In the genomic region with DNA sequence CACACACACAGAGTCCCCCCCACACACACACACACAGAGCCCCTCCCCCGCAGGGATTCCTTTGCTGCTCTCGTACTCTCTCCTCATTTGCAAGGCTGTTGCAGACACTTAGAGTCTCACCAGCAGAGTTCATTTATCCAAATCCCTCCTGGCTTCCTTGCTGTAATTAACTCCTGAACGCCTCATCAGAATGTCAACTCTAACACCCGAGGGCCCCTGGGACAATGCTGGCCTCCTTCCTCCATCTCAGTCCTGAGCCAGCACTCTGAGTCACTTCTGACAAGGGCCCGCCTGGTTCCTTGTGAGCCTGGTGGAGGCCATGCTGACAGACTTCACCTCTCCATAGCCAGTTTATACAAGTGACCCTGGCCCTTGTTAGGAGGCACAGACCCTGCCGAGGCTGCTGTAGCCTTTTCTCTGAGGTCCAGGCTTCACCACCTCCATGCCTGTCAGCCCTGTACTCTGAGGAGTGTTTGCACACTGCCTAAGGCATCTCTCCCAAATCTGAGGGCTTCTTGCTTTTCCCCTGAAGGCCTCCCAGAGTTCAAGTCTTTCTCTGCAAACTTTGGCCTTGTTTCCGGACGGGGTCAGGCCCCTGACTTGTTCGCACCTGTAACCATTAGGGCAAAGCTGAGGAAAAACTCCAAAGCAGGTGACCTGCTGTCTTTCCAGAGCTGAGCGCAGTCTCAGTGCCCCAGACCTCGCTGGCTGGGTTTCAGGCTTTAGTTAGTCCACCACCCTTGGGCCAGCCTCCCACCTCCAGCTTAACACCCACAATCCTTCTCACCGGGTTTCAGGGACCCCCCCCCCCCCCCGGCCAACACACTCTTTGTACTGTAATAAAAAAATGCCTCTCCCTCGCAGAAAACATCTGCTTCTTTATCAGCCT, we compare ENCODE assay signal across 9 mouse cellular contexts. TPM values are rescaled to one million over a fixed set of nuclear protein-coding genes. Genes with fewer than 3 reads are reported as not detected.
DNase-seq lines count a peak whose midpoint lies in the region; ATAC-seq and TF ChIP-seq lines count a peak whose summit lies in the region.
"Had no signal": no experiment of that assay in that cellular context is flagged by ENCODE, and none has a peak within 500 bp of the region (broad histone marks: within the 10 kb centered on the region; RNA-seq: fewer than 3 reads in every experiment).

No protein-coding gene starts in this region.

- no peak overlapping the region for H3K4me2 ChIP-seq in hindbrain, embryonic 13.5 days
- H3K4me2 ChIP-seq in lung, embryonic 16.5 days (ENCODE audit: low read depth, low read length) = no peak overlapping the region

- intact Hi-C loops in left cerebral cortex, postnatal 4 days (cut with DNase I) = no loop called here
- intact Hi-C loops in left cerebral cortex, adult 2 months (cut with DNase I) = no loop called here

- H3K4me1 ChIP-seq in hindbrain, embryonic 13.5 days (replicated peaks) = peaks cover 27% of the 10 kb centered on the region
- peaks cover 23% of the 10 kb centered on the region for H3K4me1 ChIP-seq in lung, embryonic 16.5 days (replicated peaks; ENCODE audit: control insufficient read depth, insufficient read depth, low read length)

- DNase-seq in left cerebral cortex, postnatal 4 days = peak; percentile 78
- no peak for DNase-seq in left cerebral cortex, adult 2 months (ENCODE audit: extremely low spot score in 1 of 2, low spot score in 2 of 2)
- DNase-seq in cerebellum, adult 9-11 months = peak; percentile 65
- peak; percentile 61 to 62 for DNase-seq in gastrocnemius, adult 8-10 months (ENCODE audit: low spot score in 2 of 2)
- DNase-seq in retina, postnatal 7 days (ENCODE audit: low read depth, low spot score) = peak; percentile 8
- no peak for DNase-seq in right cerebral cortex, postnatal 4 days

- TF ChIP-seq CTCF in left cerebral cortex, adult 2 months (IDR thresholded peaks at IDR 0.05) = no peak

- H3K27me3 ChIP-seq in hindbrain, embryonic 13.5 days = 0 out of 2 replicates have a peak, but pooled peaks cover 3% of the 10 kb centered on the region
- H3K27me3 ChIP-seq in lung, embryonic 16.5 days (ENCODE audit: control insufficient read depth, insufficient read depth, low read depth, low read length) = no peaks in the 10 kb centered on the region

- ATAC-seq in hindbrain, embryonic 13.5 days (ENCODE audit: low FRiP score) = peak; percentile 87
- ATAC-seq in lung, embryonic 16.5 days (ENCODE audit: low read depth) = peak; percentile 80

- no peak overlapping the region for H3K27ac ChIP-seq in left cerebral cortex, adult 2 months
- H3K27ac ChIP-seq in hindbrain, embryonic 13.5 days = peak overlapping the region; percentile 61; the same call in 1 of the 2 replicates
- peak overlapping the region; percentile 61 for H3K27ac ChIP-seq in lung, embryonic 16.5 days (ENCODE audit: low read length)

- H3K9me3 ChIP-seq in hindbrain, embryonic 13.5 days = no peaks in the 10 kb centered on the region
- H3K9me3 ChIP-seq in lung, embryonic 16.5 days (ENCODE audit: control insufficient read depth, low read length) = no peaks in the 10 kb centered on the region
- H3K9me3 ChIP-seq: G1E had no signal

- no peak overlapping the region for H3K4me3 ChIP-seq in left cerebral cortex, adult 2 months
- no peak overlapping the region for H3K4me3 ChIP-seq in hindbrain, embryonic 13.5 days
- no peak overlapping the region for H3K4me3 ChIP-seq in lung, embryonic 16.5 days (ENCODE audit: low read length)

- peaks cover 4% of the 10 kb centered on the region; the same call in 1 of the 2 replicates for H3K36me3 ChIP-seq in hindbrain, embryonic 13.5 days
- H3K36me3 ChIP-seq in lung, embryonic 16.5 days (ENCODE audit: control insufficient read depth, insufficient read depth, low read length) = no peaks in the 10 kb centered on the region
- H3K36me3 ChIP-seq: G1E had no signal

- 32% methylated on average over 14 of the region's 14 CpGs for WGBS in hindbrain, embryonic 13.5 days
- 36% methylated on average over 14 of the region's 14 CpGs for WGBS in lung, embryonic 16.5 days

- H3K9ac ChIP-seq in hindbrain, embryonic 13.5 days = no peak overlapping the region
- no peak overlapping the region for H3K9ac ChIP-seq in lung, embryonic 16.5 days (ENCODE audit: low read length)

RNA-seq across cellular contexts. Expression of gene Ptrhd1, which starts 45.4 kb away (rescaled TPM):
- total RNA-seq in left cerebral cortex, postnatal 4 days (2021) = 1 to 10 TPM; 8.3 to 8.5 TPM
- 1 to 10 TPM; 8.2 to 8.7 TPM for total RNA-seq in left cerebral cortex, adult 2 months (2021)
- total RNA-seq in gastrocnemius, adult 8-10 months (2022) = 1 to 10 TPM; 5.1 to 7.8 (median 6.0) TPM
- 6.1 and 6.5 TPM in 2 replicates for polyA plus RNA-seq in hindbrain, embryonic 13.5 days (2015; fragmentation: Nextera tagmentation; extraction: Ambion mirVana)
- 5.8 and 6.0 TPM in 2 replicates for polyA plus RNA-seq in lung, embryonic 16.5 days (2015; fragmentation: Nextera tagmentation; extraction: Ambion mirVana)

RNA-seq across cellular contexts. Expression of gene Cenpo, which starts 45.7 kb away (rescaled TPM):
- total RNA-seq in left cerebral cortex, postnatal 4 days (2021) = 1 to 10 TPM; 7.0 to 7.3 TPM
- total RNA-seq in left cerebral cortex, adult 2 months (2021) = 1 to 10 TPM; 4.9 to 5.1 TPM
- 1 to 10 TPM; 1.3 to 2.6 (median 2.0) TPM for total RNA-seq in gastrocnemius, adult 8-10 months (2022)
- 9.0 and 10.3 TPM in 2 replicates for polyA plus RNA-seq in hindbrain, embryonic 13.5 days (2015; fragmentation: Nextera tagmentation; extraction: Ambion mirVana)
- 18.4 and 18.5 TPM in 2 replicates for polyA plus RNA-seq in lung, embryonic 16.5 days (2015; fragmentation: Nextera tagmentation; extraction: Ambion mirVana)

RNA-seq across cellular contexts. Expression of gene Adcy3, which starts 55.5 kb away (rescaled TPM):
- total RNA-seq in left cerebral cortex, postnatal 4 days (2021) = 10 to 100 TPM; 42.4 to 43.0 TPM
- 10 to 100 TPM; 51.4 to 53.8 TPM for total RNA-seq in left cerebral cortex, adult 2 months (2021)
- total RNA-seq in gastrocnemius, adult 8-10 months (2022) = 1 to 10 TPM in 3 of 4 experiments, under 1 TPM in 1; 0.85 to 1.5 (median 1.3) TPM
- 7.0 and 7.1 TPM in 2 replicates for polyA plus RNA-seq in hindbrain, embryonic 13.5 days (2015; fragmentation: Nextera tagmentation; extraction: Ambion mirVana)
- 11.0 and 11.6 TPM in 2 replicates for polyA plus RNA-seq in lung, embryonic 16.5 days (2015; fragmentation: Nextera tagmentation; extraction: Ambion mirVana)
- polyA plus RNA-seq: G1E had no signal

Comparison
In these comparisons a context has a peak if more than half of its experiments do, and no peak if none do; other contexts are left out.
1. DNase-seq: peak in left cerebral cortex, postnatal 4 days (single experiment), cerebellum, adult 9-11 months (single experiment), gastrocnemius, adult 8-10 months (2 of 2) and retina, postnatal 7 days (single experiment); none in left cerebral cortex, adult 2 months (0 of 2) and right cerebral cortex, postnatal 4 days (single experiment).
2. RNA of gene Adcy3, which starts 55.5 kb away (total RNA-seq): 51.4 to 53.8 TPM in left cerebral cortex, adult 2 months and 42.4 to 43.0 TPM in left cerebral cortex, postnatal 4 days; 0.85 to 1.5 TPM in gastrocnemius, adult 8-10 months; every median in the first group is over 10 times any median in the second.